Mouse (Mus musculus) skeletal muscle tissue, postnatal 0 days (tissue): Measurements from ENCODE around the gene Pde4b. TPM values are rescaled to one million over a fixed set of nuclear protein-coding genes. Genes with fewer than 3 reads are reported as not detected.

Source experiments
- polyA plus RNA-seq: library from polyadenylated mRNA; unstranded; fragments of >200 nt; fragmentation: Nextera tagmentation; extraction: Ambion mirVana; gene quantifications from 2 replicates; pipeline ENCODE4 v1.2.1, GENCODE M21; 2015

The Pde4b gene
- 24.9 and 30.4 TPM in 2 replicates for polyA plus RNA-seq

DNA sequence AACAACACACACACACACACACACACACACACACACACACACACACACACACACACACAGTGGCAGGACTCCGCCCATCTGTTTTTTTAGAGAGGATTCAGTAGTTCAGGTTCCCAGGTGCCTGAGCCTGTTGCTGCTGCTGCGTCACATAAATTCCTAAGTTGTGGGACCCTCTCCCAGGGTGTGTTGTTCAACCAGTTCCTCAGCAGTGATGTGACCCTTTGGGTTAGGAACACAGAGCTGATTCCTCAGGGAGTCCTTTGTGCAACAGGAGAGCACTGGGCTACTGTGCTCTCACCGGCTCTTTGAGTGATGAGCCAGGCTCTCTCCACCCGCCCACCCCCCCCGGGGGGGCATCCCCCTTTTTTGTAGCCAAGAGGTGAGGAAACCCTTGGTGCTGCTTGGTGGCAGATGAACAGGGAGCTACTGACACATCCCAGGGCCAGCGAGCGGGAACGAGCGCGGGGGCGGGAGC lies at the start of gene Pde4b:
Pde4b (plus strand) TSS at position 453 of the 475 bp plus-strand sequence.

Other genes with a start within 250 kb of the Pde4b start
- not detected in 2 replicates for gene B020004J07Rik, start 243.5 kb upstream of the Pde4b start, polyA plus RNA-seq
- gene C130073F10Rik, start 193.8 kb upstream of the Pde4b start, polyA plus RNA-seq = not detected in 2 replicates
- gene Gm12800, start 178.4 kb upstream of the Pde4b start, polyA plus RNA-seq = not detected in 2 replicates
- not detected in 2 replicates for gene Gm12794, start 147.1 kb upstream of the Pde4b start, polyA plus RNA-seq
- gene Gm12790, start 106.5 kb upstream of the Pde4b start, polyA plus RNA-seq = not detected in 2 replicates
- not detected in 2 replicates for gene Gm12789, start 100.9 kb upstream of the Pde4b start, polyA plus RNA-seq